Mouse (Mus musculus) spleen, adult 2 months (tissue): ENCODE measurements around the gene Mocs1. TPM values are rescaled to one million over a fixed set of nuclear protein-coding genes. Genes with fewer than 3 reads are reported as not detected.

Experiments used
- DNase-seq, 2 experiments: peaks; one replicate each; pipeline versions ENCODE4 v3.0.0 to v3.0.0-alpha.2; 2012 to 2021; ENCODE audit warnings: low spot score in 2 of 2, low read depth in 1 of 2
- H3K27ac ChIP-seq: fragments of 200-500 bp; 2 replicates; pipeline ENCODE4 v1.5.1; 2012; ENCODE audit warnings: low read length, inconsistent platforms; ENCODE audit not compliant: insufficient read depth
- H3K27me3 ChIP-seq: fragments of 200-500 bp; 2 replicates; pipeline ENCODE4 v1.6.1; 2012; ENCODE audit warnings: mild to moderate bottlenecking, moderate library complexity, low read length, inconsistent platforms; ENCODE audit not compliant: control insufficient read depth, insufficient read depth
- H3K36me3 ChIP-seq: fragments of 200-500 bp; 2 replicates; pipeline ENCODE4 v1.6.1; 2012; ENCODE audit warnings: mild to moderate bottlenecking, low read length, inconsistent platforms; ENCODE audit not compliant: control insufficient read depth, insufficient read depth
- H3K4me1 ChIP-seq: fragments of 200-500 bp; 2 replicates; pipeline ENCODE4 v1.6.1; 2011; ENCODE audit warnings: inconsistent platforms; ENCODE audit not compliant: control insufficient read depth, insufficient read depth, insufficient read length
- H3K4me3 ChIP-seq: fragments of 200-500 bp; 2 replicates; pipeline ENCODE4 v1.5.1; 2011; ENCODE audit warnings: mild to moderate bottlenecking, inconsistent platforms; ENCODE audit not compliant: insufficient read depth, insufficient read length; ENCODE audit errors: extremely low read depth
- CTCF ChIP-seq: fragments of 200-500 bp; IDR thresholded peaks from 2 replicates; pipeline ENCODE4 v1.5.1; 2011; ENCODE audit warnings: mild to moderate bottlenecking, inconsistent platforms; ENCODE audit not compliant: insufficient read depth, insufficient read length, insufficient replicate concordance; ENCODE audit errors: extremely low read depth
- POLR2A ChIP-seq: fragments of 200-500 bp; IDR thresholded peaks from 2 replicates; pipeline ENCODE4 v1.6.1; 2011; ENCODE audit warnings: low read depth, low read length, inconsistent platforms
- WGBS: fragments of 180-500 bp; shearing (Covaris S2); methylation state at CpG from one replicate; pipeline ENCODE4 v1.1.7; 2018; 5-methylcytosine and 5-hydroxymethylcytosine counted together
- polyA plus RNA-seq: library from polyadenylated mRNA; depleted of rRNA; stranded (reverse); fragments of >200 nt; gene quantifications from 2 replicates; pipeline ENCODE4 v1.2.3, GENCODE M21; 2012

Gene Mocs1
- polyA plus RNA-seq, 1 experiment: 21.9 TPM

DNA sequence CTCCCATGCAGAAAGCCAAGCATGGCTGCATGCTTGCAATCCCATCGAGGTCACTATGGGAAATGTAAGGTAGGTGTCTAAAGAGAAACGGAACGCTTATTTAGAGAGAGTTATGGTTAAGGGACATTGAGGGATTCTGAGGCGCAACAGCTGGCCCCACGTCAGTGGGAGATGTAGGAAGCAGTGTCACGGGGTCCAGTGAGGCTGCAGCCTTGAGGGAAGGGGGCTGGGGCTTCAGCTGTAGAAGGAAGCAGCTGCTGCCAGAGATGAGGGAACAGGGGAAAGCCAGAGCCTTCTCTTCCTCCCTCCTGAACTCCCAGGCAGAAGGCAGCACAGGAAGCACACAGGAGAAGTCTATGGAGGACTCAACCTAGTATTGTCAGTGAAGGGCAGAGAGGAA is 22.8 kb downstream of the Mocs1 start:
- Histone ChIP-seq H3K4me3 (no peak overlapping the region), H3K4me1 (no peaks in the 10 kb centered on the region), H3K27ac (no peak overlapping the region), H3K27me3 (no peaks in the 10 kb centered on the region), H3K36me3 (peaks cover 10% of the 10 kb centered on the region)
- no peak for DNase-seq
- 84% methylated on average over 6 of the region's 6 CpGs for WGBS
- TF ChIP-seq POLR2A (no peak), CTCF (no peak)

DNA sequence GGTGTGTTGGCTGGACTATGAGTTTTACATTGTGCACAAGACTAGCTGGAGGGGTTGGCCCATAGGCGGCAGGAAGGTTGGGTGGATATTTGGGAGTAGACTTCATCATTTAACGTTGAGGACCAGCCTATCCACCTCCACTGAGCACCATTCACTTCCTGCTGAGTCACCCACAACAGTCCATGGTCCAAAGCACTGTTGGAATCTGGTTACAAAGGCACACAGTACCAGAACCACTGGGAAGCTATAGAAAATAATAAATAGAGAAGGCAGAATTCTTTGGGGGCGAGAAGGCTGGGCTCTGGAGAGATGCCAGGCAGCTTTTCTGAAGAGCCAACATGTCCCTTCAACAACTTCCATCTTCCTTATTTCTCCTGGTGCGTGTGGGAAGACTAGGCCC is 28.2 kb downstream of the Mocs1 start:
- no peaks in the 10 kb centered on the region for H3K4me1 ChIP-seq
- TF ChIP-seq CTCF (no peak), POLR2A (no peak)
- no peak overlapping the region for H3K4me3 ChIP-seq
- H3K36me3 ChIP-seq: peaks cover 1% of the 10 kb centered on the region
- 74% methylated on average over 4 of the region's 4 CpGs for WGBS
- H3K27me3 ChIP-seq: no peaks in the 10 kb centered on the region
- H3K27ac ChIP-seq: no peak overlapping the region
- DNase-seq: no peak

DNA sequence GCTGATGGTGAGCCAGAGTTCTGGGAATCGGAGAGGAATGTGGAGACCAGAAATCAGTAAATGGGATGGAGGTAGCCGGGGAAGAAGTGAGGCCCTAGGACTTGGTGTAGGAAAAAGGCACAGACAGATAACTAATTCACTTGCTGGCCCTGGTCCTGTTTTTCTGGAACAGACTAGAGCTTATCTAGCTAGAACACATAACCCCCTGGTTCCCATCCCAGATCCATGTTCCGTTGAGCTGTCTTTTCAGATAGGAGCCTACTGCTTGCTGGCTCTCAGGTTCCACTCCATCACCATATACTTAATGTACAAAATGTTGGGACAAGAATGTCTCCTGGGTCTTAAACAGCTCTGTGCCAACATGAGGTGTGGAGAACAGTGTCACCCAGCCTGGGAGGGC is 29.7 kb downstream of the Mocs1 start:
- 83% methylated on average over 3 of the region's 3 CpGs for WGBS
- Histone ChIP-seq H3K4me1 (no peaks in the 10 kb centered on the region), H3K27me3 (no peaks in the 10 kb centered on the region), H3K4me3 (no peak overlapping the region), H3K27ac (no peak overlapping the region), H3K36me3 (peaks cover 1% of the 10 kb centered on the region)
- no peak for DNase-seq
- TF ChIP-seq POLR2A: no peak
- TF ChIP-seq CTCF: no peak

DNA sequence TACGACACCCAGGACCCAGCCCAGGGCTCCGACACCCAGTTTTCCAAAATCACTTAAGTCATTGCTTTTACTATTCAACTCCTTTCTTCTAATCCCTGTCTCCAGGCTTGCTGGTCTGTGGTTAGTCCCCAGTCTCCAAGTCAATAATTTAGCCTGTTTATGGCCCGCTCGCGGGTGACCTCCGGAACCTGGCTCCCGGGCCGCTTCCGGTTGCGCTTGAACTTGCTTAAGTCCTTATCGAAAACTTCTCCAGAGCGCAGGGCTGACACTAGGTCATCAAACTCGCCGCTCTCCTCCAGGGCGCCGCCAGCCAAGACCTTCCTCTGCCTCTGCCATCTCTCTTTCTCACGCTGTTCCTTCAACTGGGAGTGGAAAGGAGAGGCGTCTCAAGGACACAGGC is 30.2 kb downstream of the Mocs1 start:
- H3K27ac ChIP-seq: no peak overlapping the region
- 92% methylated on average over 18 of the region's 18 CpGs for WGBS
- H3K36me3 ChIP-seq: peaks cover 1% of the 10 kb centered on the region
- no peaks in the 10 kb centered on the region for H3K27me3 ChIP-seq
- TF ChIP-seq POLR2A (no peak), CTCF (no peak)
- DNase-seq: no peak
- H3K4me3 ChIP-seq: no peak overlapping the region
- no peaks in the 10 kb centered on the region for H3K4me1 ChIP-seq

DNA sequence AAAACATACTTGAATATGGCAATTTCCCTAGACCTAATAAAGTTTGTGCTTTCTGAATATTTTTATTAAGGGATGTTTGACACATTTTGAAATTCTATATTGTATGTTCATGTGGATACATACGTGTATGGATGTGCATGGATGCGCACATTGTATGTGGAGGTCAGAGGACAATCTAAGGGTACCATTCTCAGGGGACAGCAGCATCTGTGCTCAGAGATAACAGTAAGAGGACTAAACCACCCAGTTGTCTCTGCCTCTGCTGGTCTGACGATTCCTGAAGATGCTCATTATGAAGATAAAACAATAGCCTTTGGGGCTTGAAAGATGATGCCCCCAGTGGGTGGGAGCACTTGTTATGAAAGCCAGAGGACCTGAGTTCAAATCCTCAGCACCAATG is 36.7 kb downstream of the Mocs1 start:
- TF ChIP-seq CTCF (no peak), POLR2A (no peak)
- no peaks in the 10 kb centered on the region for H3K36me3 ChIP-seq
- no peaks in the 10 kb centered on the region for H3K4me1 ChIP-seq
- no peak for DNase-seq
- 80% methylated on average over 3 of the region's 3 CpGs for WGBS
- H3K4me3 ChIP-seq: no peak overlapping the region
- no peak overlapping the region for H3K27ac ChIP-seq
- no peaks in the 10 kb centered on the region for H3K27me3 ChIP-seq

DNA sequence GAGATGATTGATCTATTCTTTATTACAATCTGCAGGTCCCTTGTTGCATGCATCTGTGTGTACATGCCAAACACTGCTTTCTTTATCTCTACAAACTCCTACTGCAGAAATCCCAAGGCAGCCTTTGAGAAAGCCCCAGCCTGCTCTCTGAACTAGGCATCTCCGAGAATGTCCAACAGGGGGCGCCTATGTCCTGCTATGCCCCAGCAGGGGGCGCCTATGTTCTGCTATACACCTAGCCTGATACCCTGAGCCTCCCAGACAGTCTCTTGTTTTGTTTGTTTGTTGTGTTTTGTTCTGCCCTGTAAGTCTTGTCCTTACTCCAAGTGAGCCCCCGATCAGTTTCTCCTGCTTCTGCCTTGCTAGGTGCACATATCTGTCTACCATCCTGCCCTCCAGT is 40.1 kb downstream of the Mocs1 start:
- DNase-seq: peak in 1 of 2 experiments; percentile 16
- TF ChIP-seq POLR2A (no peak), CTCF (peak; percentile 60; the same call in 1 of the 2 replicates)
- 28% methylated on average over 4 of the region's 4 CpGs for WGBS
- no peak overlapping the region for H3K27ac ChIP-seq
- H3K4me3 ChIP-seq: no peak overlapping the region
- H3K27me3 ChIP-seq: no peaks in the 10 kb centered on the region
- H3K4me1 ChIP-seq: no peaks in the 10 kb centered on the region
- H3K36me3 ChIP-seq: no peaks in the 10 kb centered on the region

DNA sequence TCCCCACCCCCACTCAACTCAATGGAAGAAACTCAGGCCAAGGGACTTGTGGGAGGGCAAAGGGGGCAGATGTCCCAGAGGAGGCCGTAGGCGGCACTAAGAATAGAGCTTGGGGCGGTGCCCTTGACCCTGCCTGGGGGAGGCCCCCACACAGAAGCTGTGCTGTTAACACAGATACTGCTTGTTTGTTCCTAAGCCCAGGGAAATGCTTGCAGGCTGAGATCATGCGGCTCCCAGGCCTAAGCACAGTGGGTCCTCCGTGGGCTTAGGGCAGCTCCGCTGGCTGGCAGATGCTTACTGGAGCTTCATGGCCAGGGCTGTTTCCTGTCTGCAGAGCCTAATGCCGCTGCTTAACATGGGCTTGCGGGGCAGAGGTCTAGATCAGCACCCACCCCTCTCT is 44.5 kb downstream of the Mocs1 start:
- Histone ChIP-seq H3K27ac (no peak overlapping the region), H3K36me3 (no peaks in the 10 kb centered on the region), H3K27me3 (no peaks in the 10 kb centered on the region), H3K4me1 (no peaks in the 10 kb centered on the region), H3K4me3 (no peak overlapping the region)
- TF ChIP-seq CTCF (no peak), POLR2A (no peak)
- no peak for DNase-seq
- WGBS: 78% methylated on average over 8 of the region's 8 CpGs
